Mouse (Mus musculus): ENCODE results near the gene Ptprs.

Ptprs gene

GRCm38 (mm10) chr17:56381183-56381582 lies 95.1 kb downstream of the Ptprs start:
- DNase-seq (ENCODE audit: low spot score in 2 of 2): no peak

- DNase-seq (ENCODE audit: low spot score in 2 of 2): no peak
Observed at GRCm38 (mm10) chr17:56380286-56380685, 96.0 kb downstream of the Ptprs start.

GRCm38 (mm10) chr17:56379281-56379834 lies 96.9 kb downstream of the Ptprs start:
- no peak for DNase-seq (ENCODE audit: low spot score in 2 of 2)

GRCm38 (mm10) chr17:56374851-56375250 lies 101.4 kb downstream of the Ptprs start:
- DNase-seq (ENCODE audit: low spot score in 2 of 2): no peak

- no peak for DNase-seq (ENCODE audit: low spot score in 2 of 2)
Observed at GRCm38 (mm10) chr17:56373136-56374034, 102.9 kb downstream of the Ptprs start.

GRCm38 (mm10) chr17:56372109-56372508 lies 104.2 kb downstream of the Ptprs start:
- DNase-seq (ENCODE audit: low spot score in 2 of 2): no peak

- peak; percentile 75 to 87 for DNase-seq (ENCODE audit: low spot score in 2 of 2)
Observed at GRCm38 (mm10) chr17:56371029-56371660, 105.1 kb downstream of the Ptprs start.

GRCm38 (mm10) chr17:56370090-56370489 lies 106.2 kb downstream of the Ptprs start:
- DNase-seq (ENCODE audit: low spot score in 2 of 2): peak in 1 of 2 experiments; percentile 48

GRCm38 (mm10) chr17:56368291-56368790 lies 107.9 kb downstream of the Ptprs start:
- no peak for DNase-seq (ENCODE audit: low spot score in 2 of 2)

- no peak for DNase-seq (ENCODE audit: low spot score in 2 of 2)
Observed at GRCm38 (mm10) chr17:56365791-56366673, 110.3 kb downstream of the Ptprs start.

Measured in right cerebral cortex, postnatal 36 days (tissue).